Mouse (Mus musculus) limb, embryonic 11.5 days (tissue): ENCODE measurements at regions not wholly inside any gene's neighbourhood (a gene's known extent, or its start where the extent isn't known, plus 50 kb on each side); places are given as distances from the start of the nearest gene placed in this dataset.
A peak's percentile ranks its signal among the peaks of the same experiment; 100 is the strongest.

Experiments
- ATAC-seq: fragments of 200-750 bp; cut with Nextera tagmentation; 2 replicates; pipeline ENCODE4 v1.8.0; 2017; ENCODE audit warnings: low read depth; ENCODE audit not compliant: insufficient number of reproducible peaks, low FRiP score, low TSS enrichment
- DNase-seq: peaks from one replicate; pipeline ENCODE4 v3.0.0-alpha.2; 2015; ENCODE audit warnings: low spot score
- H3K27ac ChIP-seq: fragments of 300-500 bp; sonication (generic); replicated peaks from 2 replicates; pipeline ENCODE4 v1.5.1; 2014; ENCODE audit warnings: low read depth, mild to moderate bottlenecking, low read length
- H3K27me3 ChIP-seq: fragments of 300-500 bp; sonication (generic); 2 replicates; pipeline ENCODE4 v1.6.1; 2014; ENCODE audit warnings: mild to moderate bottlenecking, low read length, mixed read lengths; ENCODE audit not compliant: control insufficient read depth, insufficient read depth
- H3K36me3 ChIP-seq: fragments of 300-500 bp; sonication (generic); 2 replicates; pipeline ENCODE4 v1.6.1; 2014; ENCODE audit warnings: mild to moderate bottlenecking, low read length, moderate library complexity, mixed read lengths; ENCODE audit not compliant: control insufficient read depth, insufficient read depth
- H3K4me1 ChIP-seq: fragments of 300-500 bp; sonication (generic); 2 replicates; pipeline ENCODE4 v1.6.1; 2014; ENCODE audit warnings: low read length, mixed read lengths; ENCODE audit not compliant: control insufficient read depth, insufficient read depth
- H3K4me2 ChIP-seq: fragments of 300-500 bp; sonication (generic); 2 replicates; pipeline ENCODE4 v1.6.1; 2014; ENCODE audit warnings: low read depth, mild to moderate bottlenecking, moderate library complexity; ENCODE audit not compliant: severe bottlenecking
- H3K4me3 ChIP-seq: fragments of 300-500 bp; sonication (generic); 2 replicates; pipeline ENCODE4 v1.5.1; 2014; ENCODE audit warnings: low read depth, low read length
- H3K9ac ChIP-seq: fragments of 300-500 bp; sonication (generic); 2 replicates; pipeline ENCODE4 v1.6.1; 2014; ENCODE audit warnings: mild to moderate bottlenecking, low read length
- H3K9me3 ChIP-seq: fragments of 300-500 bp; sonication (generic); 2 replicates; pipeline ENCODE4 v1.6.1; 2016; ENCODE audit warnings: low read length; ENCODE audit not compliant: control insufficient read depth
- whole genome bisulfite sequencing: fragments of 180-500 bp; shearing (Covaris S2); extraction: QIAGEN DNeasy Blood & Tissue Kit; methylation state at CpG from one replicate; pipeline ENCODE4 v1.1.7; 2014; 5-methylcytosine and 5-hydroxymethylcytosine counted together

DNA sequence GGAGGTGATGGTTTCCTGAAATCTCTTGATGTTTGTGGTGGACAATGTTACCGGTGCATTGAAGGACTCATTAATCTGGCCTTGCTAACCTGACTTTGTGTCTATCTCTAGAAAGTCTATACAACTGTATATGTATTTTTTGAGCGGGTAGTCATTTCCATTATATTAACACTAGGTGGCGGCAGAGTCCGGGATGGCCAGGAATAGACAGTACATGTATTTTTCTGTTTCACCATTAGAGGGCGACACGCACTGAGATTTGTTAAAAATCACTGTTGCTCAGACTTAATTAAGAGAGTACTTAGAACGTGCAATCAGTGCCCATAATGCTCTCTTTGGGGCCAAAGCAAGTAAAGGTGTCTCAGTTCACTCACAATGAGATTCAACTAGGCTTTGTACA lies 146.1 kb upstream of the Il1rapl2 start:
- H3K36me3 ChIP-seq, result no peaks in the 10 kb centered on the region
- no peaks in the 10 kb centered on the region for H3K4me1 ChIP-seq
- no peaks in the 10 kb centered on the region for H3K27me3 ChIP-seq
- peak; percentile 22 for DNase-seq
- no peak overlapping the region for H3K4me2 ChIP-seq
- no peak overlapping the region for H3K9ac ChIP-seq
- no peak overlapping the region for H3K27ac ChIP-seq
- no peaks in the 10 kb centered on the region for H3K9me3 ChIP-seq
- 55% methylated on average over 7 of the region's 7 CpGs for WGBS
- no peak overlapping the region for H3K4me3 ChIP-seq
- no peak for ATAC-seq
